Mouse (Mus musculus): Measurements from ENCODE around the gene Cd177. TPM values are rescaled to one million over a fixed set of nuclear protein-coding genes. Genes with fewer than 3 reads are reported as not detected.

The Cd177 gene
- total RNA-seq, 2 experiments from 2014 or later, result 0.17 TPM; not detected in 1

Other genes with a start within 250 kb of the Cd177 start
- not detected for gene AC161166.1, start 247.9 kb downstream of the Cd177 start, total RNA-seq (2021)
- 10 to 100 TPM; 18.2 to 19.5 TPM for gene Irgq, start 229.6 kb downstream of the Cd177 start, total RNA-seq (2021)
- gene Pinlyp, start 214.2 kb downstream of the Cd177 start, total RNA-seq (2021), result not detected
- 10 to 100 TPM; 23.8 to 26.3 TPM for gene Xrcc1, start 214.0 kb downstream of the Cd177 start, total RNA-seq (2021)
- 10 to 100 TPM; 29.8 to 30.1 TPM for gene Ethe1, start 172.8 kb downstream of the Cd177 start, total RNA-seq (2021)
- gene Zfp575, start 172.7 kb downstream of the Cd177 start, total RNA-seq (2021), result under 1 TPM; 0.12 TPM
- under 1 TPM; 0.51 to 0.55 TPM for gene Phldb3, start 149.5 kb downstream of the Cd177 start, total RNA-seq (2021)
- not detected for gene Lypd3, start 123.8 kb downstream of the Cd177 start, total RNA-seq (2021)
- not detected for gene Tex101, start 83.6 kb downstream of the Cd177 start, total RNA-seq (2021)
- not detected for gene BC049730, start 51.1 kb downstream of the Cd177 start, total RNA-seq (2021)
- gene Gm4763, start 33.4 kb downstream of the Cd177 start, total RNA-seq (2021), result not detected
- gene Ceacam10, start 16.9 kb upstream of the Cd177 start, total RNA-seq (2021), result not detected
- not detected for gene Gm9844, start 101.9 kb upstream of the Cd177 start, total RNA-seq (2021)
- gene Lypd4, start 109.6 kb upstream of the Cd177 start, total RNA-seq (2021), result not detected
- not detected for gene Dmrtc2, start 109.7 kb upstream of the Cd177 start, total RNA-seq (2021)
- gene Rps19, start 124.1 kb upstream of the Cd177 start, total RNA-seq (2021), result 100 to 1,000 TPM; 529 to 548 TPM
- 1 to 10 TPM; 1.3 to 1.5 TPM for gene Cd79a, start 137.1 kb upstream of the Cd177 start, total RNA-seq (2021)
- gene Arhgef1, start 142.6 kb upstream of the Cd177 start, total RNA-seq (2021), result 10 to 100 TPM; 76.1 to 78.7 TPM
- gene Gm4881, start 184.2 kb upstream of the Cd177 start, total RNA-seq (2021), result not detected
- gene Rabac1, start 212.4 kb upstream of the Cd177 start, total RNA-seq (2021), result 100 to 1,000 TPM; 289 to 303 TPM
- under 1 TPM; 0.62 to 0.80 TPM for gene Atp1a3, start 245.6 kb upstream of the Cd177 start, total RNA-seq (2021)

All from heart, postnatal 14 days (tissue).